Mouse (Mus musculus): ENCODE results near the gene Elobl.

Gene Elobl

GRCm38 (mm10) chr11:88934089-88935000 lies 32.4 kb downstream of the Elobl start:
- DNase-seq, result no peak

- DNase-seq, result no peak
Observed at GRCm38 (mm10) chr11:88933030-88933429, 33.7 kb downstream of the Elobl start.

DNA sequence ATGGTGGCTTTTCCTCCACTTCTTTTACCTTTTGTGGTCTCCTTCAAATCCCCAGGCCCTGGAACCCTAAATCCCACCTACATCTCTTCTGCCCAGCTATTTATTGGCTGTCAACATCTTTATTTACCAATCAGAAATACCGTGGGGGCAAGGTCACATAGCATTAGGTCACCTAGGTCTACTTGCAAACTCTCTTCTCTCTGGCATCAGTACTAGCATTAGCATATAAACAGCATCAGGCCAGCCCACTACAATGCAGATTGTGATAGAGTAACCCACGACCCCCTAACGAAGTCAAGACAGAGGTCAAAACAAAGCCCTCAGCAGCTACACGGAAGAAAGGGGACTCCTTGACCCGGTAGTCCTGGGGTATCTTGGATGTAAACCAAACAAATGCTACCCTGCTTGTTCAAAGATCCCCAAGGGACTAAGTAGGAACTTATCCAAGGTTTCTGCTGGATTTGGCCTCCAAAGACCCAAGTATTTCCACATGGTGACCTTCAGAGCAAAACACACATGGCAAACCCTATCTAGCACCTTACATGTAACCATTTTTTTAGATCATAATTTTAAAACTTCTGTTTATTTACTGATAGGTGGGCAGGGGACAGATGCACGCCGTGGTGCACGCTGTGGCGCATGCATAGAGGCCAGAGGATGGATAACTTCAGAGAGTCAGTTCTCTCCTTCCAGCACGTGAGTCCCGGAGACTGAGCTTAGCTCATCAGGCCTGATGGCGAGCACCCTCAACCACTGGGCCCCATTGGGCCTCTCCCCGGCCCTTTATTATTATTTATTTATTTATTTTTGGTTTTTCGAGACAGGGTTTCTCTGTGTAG lies 34.8 kb downstream of the Elobl start:
- no peak for DNase-seq

GRCm38 (mm10) chr11:88926566-88926965 lies 40.2 kb downstream of the Elobl start:
- DNase-seq, result no peak

Measured in cerebellum, adult 8-10 months (tissue).